8 mouse cellular contexts compared by ENCODE assay signal in genomic region chr6:113377172-113377495, GRCm38 (mm10). TPM values are rescaled to one million over a fixed set of nuclear protein-coding genes. Genes with fewer than 3 reads are reported as not detected.
DNase-seq lines count a peak whose midpoint lies in the region; ATAC-seq and TF ChIP-seq lines count a peak whose summit lies in the region.

No protein-coding gene starts in this region.

- in situ Hi-C loops in CH12.LX (cut with MboI; ENCODE audit: low pct_ligation_motif_present, low pct_unique_long_range_greater_than_20kb, low sequenced_read_pairs): no loop called here

- peak overlapping the region; percentile 95 for H3K27ac ChIP-seq in heart, embryonic 11.5 days (ENCODE audit: low read depth, low read length)
- peak overlapping the region; percentile 71; the same call in 1 of the 2 replicates for H3K27ac ChIP-seq in CH12.LX (ENCODE audit: insufficient read depth, low read depth)
- peak overlapping the region; percentile 93 for H3K27ac ChIP-seq in forebrain, embryonic 15.5 days (replicated peaks)
- H3K27ac ChIP-seq in liver, embryonic 14.5 days: peak overlapping the region; percentile 89

- no peaks in the 10 kb centered on the region for H3K9me3 ChIP-seq in heart, embryonic 11.5 days (replicated peaks; ENCODE audit: control insufficient read depth, low read length)
- no peaks in the 10 kb centered on the region for H3K9me3 ChIP-seq in CH12.LX (replicated peaks; ENCODE audit: low read length)
- no peaks in the 10 kb centered on the region for H3K9me3 ChIP-seq in forebrain, embryonic 15.5 days
- no peaks in the 10 kb centered on the region for H3K9me3 ChIP-seq in liver, embryonic 14.5 days (ENCODE audit: control insufficient read depth, low read length)

- peak; percentile 78 for TF ChIP-seq POLR2A in CH12.LX (IDR thresholded peaks at IDR 0.05; ENCODE audit: low read depth, low read length)

- H3K27me3 ChIP-seq in heart, embryonic 11.5 days (ENCODE audit: control insufficient read depth, insufficient read depth, low read length): no peaks in the 10 kb centered on the region
- H3K27me3 ChIP-seq in CH12.LX (replicated peaks): no peaks in the 10 kb centered on the region
- no peaks in the 10 kb centered on the region for H3K27me3 ChIP-seq in forebrain, embryonic 15.5 days
- no peaks in the 10 kb centered on the region for H3K27me3 ChIP-seq in liver, embryonic 14.5 days (ENCODE audit: control insufficient read depth, insufficient read depth, low read length)

- dilution Hi-C loops in CH12.LX (cut with MboI; ENCODE audit: extremely low pct_ligation_motif_present, extremely low pct_unique_long_range_greater_than_20kb, low sequenced_read_pairs): no loop called here

- no peak for TF ChIP-seq EP300 in CH12.LX (IDR thresholded peaks at IDR 0.05; ENCODE audit: low read length)
- TF ChIP-seq EP300 in liver, embryonic 14.5 days (IDR thresholded peaks at IDR 0.05; ENCODE audit: low read depth): no peak

- ATAC-seq in heart, embryonic 11.5 days (replicated peaks; ENCODE audit: insufficient number of reproducible peaks, low FRiP score, low TSS enrichment): no peak
- ATAC-seq in forebrain, embryonic 15.5 days (replicated peaks): no peak
- no peak for ATAC-seq in liver, embryonic 14.5 days (ENCODE audit: insufficient read depth)

- peak overlapping the region; percentile 99 for H3K4me3 ChIP-seq in heart, embryonic 11.5 days (ENCODE audit: low read depth, low read length)
- H3K4me3 ChIP-seq in CH12.LX (replicated peaks in 1 of 3; ENCODE audit: low read depth in 2 of 3, low read length in 2 of 3, poor library complexity in 1 of 3): peak overlapping the region; percentile 82 to 95 (median 86)
- peak overlapping the region; percentile 92 for H3K4me3 ChIP-seq in forebrain, embryonic 15.5 days
- peak overlapping the region; percentile 91 to 100 for H3K4me3 ChIP-seq in liver, embryonic 14.5 days (ENCODE audit: insufficient read depth in 1 of 2, low read depth in 2 of 2, low read length in 2 of 2)

- peak overlapping the region; percentile 96 for H3K9ac ChIP-seq in heart, embryonic 11.5 days (ENCODE audit: low read depth, low read length)
- peak overlapping the region; percentile 90 for H3K9ac ChIP-seq in CH12.LX (ENCODE audit: insufficient read depth, low read depth)
- H3K9ac ChIP-seq in forebrain, embryonic 15.5 days (replicated peaks): peak overlapping the region; percentile 91
- peak overlapping the region; percentile 99 for H3K9ac ChIP-seq in liver, embryonic 14.5 days (replicated peaks)

- H3K79me2 ChIP-seq in CH12.LX (replicated peaks; ENCODE audit: control insufficient read depth, extremely low read depth, insufficient read depth, poor library complexity, severe bottlenecking): peaks cover 41% of the 10 kb centered on the region

- DNase-seq in heart, adult 8-10 months (ENCODE audit: low spot score): no peak
- no peak for DNase-seq in CH12.LX (ENCODE audit: extremely low read depth)
- DNase-seq in liver, embryonic 14.5 days (ENCODE audit: low read depth in 3 of 3, low spot score in 3 of 3): no peak
- no peak for DNase-seq in B cell, adult 2 months
- no peak for DNase-seq in spleen, postnatal 4 days (ENCODE audit: low spot score in 2 of 2)
- no peak for DNase-seq in thymus, postnatal 25 days

- 9% methylated on average over 7 of the region's 7 CpGs for WGBS in heart, embryonic 11.5 days (ENCODE audit: insufficient replicate concordance)
- WGBS in forebrain, embryonic 15.5 days: 9% methylated on average over 7 of the region's 7 CpGs
- WGBS in liver, embryonic 14.5 days (ENCODE audit: insufficient replicate concordance): 4% methylated on average over 7 of the region's 7 CpGs

- no peak for TF ChIP-seq RAD21 in CH12.LX (IDR thresholded peaks at IDR 0.05; ENCODE audit: low read depth, low read length)

- peak overlapping the region; percentile 97 for H3K4me2 ChIP-seq in heart, embryonic 11.5 days
- H3K4me2 ChIP-seq in CH12.LX (ENCODE audit: insufficient read depth, low read depth, poor library complexity, severe bottlenecking): peak overlapping the region; percentile 70
- peak overlapping the region; percentile 92 for H3K4me2 ChIP-seq in forebrain, embryonic 15.5 days (replicated peaks)
- peak overlapping the region; percentile 98 for H3K4me2 ChIP-seq in liver, embryonic 14.5 days (ENCODE audit: low read depth)

- H3K4me1 ChIP-seq in heart, embryonic 11.5 days (ENCODE audit: control insufficient read depth, insufficient read depth, low read length): peaks cover 12% of the 10 kb centered on the region
- peaks cover 8 to 27% of the 10 kb centered on the region in 2 experiments; a peak in 3 of 4 replicates for H3K4me1 ChIP-seq in CH12.LX (ENCODE audit: control insufficient read depth in 1 of 2, insufficient read depth in 2 of 2)
- peaks cover 28% of the 10 kb centered on the region for H3K4me1 ChIP-seq in forebrain, embryonic 15.5 days
- peaks cover 33 to 34% of the 10 kb centered on the region in 2 experiments for H3K4me1 ChIP-seq in liver, embryonic 14.5 days (replicated peaks; ENCODE audit: control insufficient read depth in 2 of 2, insufficient read depth in 2 of 2, low read length in 1 of 2)

- peaks cover 12% of the 10 kb centered on the region for H3K36me3 ChIP-seq in heart, embryonic 11.5 days (ENCODE audit: control insufficient read depth, insufficient read depth, low read length)
- H3K36me3 ChIP-seq in CH12.LX (replicated peaks in 1 of 2; ENCODE audit: control insufficient read depth in 1 of 2, insufficient read depth in 1 of 2, low read length in 1 of 2): peaks cover 42 to 59% of the 10 kb centered on the region in 2 experiments
- peaks cover 54% of the 10 kb centered on the region for H3K36me3 ChIP-seq in forebrain, embryonic 15.5 days
- peaks cover 32% of the 10 kb centered on the region for H3K36me3 ChIP-seq in liver, embryonic 14.5 days (replicated peaks; ENCODE audit: control insufficient read depth, insufficient read depth, low read depth)

- no peak for TF ChIP-seq CTCF in CH12.LX (conservative IDR thresholded peaks at IDR 0.05 in 1 of 2, IDR thresholded peaks at IDR 0.05 in 1 of 2; ENCODE audit: low read depth in 2 of 2, low read length in 2 of 2)
- no peak for TF ChIP-seq CTCF in liver, embryonic 14.5 days (IDR thresholded peaks at IDR 0.05; ENCODE audit: low read depth)

TF ChIP-seq in CH12.LX, 34 proteins besides CTCF, POLR2A, EP300 and RAD21 (continues in another document):
- TF ChIP-seq CHD1 (IDR thresholded peaks at IDR 0.05; ENCODE audit: low read depth, low read length): no peak
- TF ChIP-seq HCFC1 (IDR thresholded peaks at IDR 0.05; ENCODE audit: low read depth, low read length): no peak
- no peak for TF ChIP-seq CHD2 (IDR thresholded peaks at IDR 0.05; ENCODE audit: low read length)
- TF ChIP-seq IRF4 (IDR thresholded peaks at IDR 0.05; ENCODE audit: low read depth, low read length): no peak; the same call in 1 of the 2 replicates

RNA-seq across cellular contexts. Expression of gene Tada3, which starts 0.5 kb away (rescaled TPM):
- polyA plus RNA-seq in heart, embryonic 11.5 days (2014; fragmentation: Nextera tagmentation; extraction: Ambion mirVana): 43.3 and 44.8 TPM in 2 replicates
- total RNA-seq in heart, adult 8-10 months (2022): 10 to 100 TPM; 20.7 to 23.8 (median 23.2) TPM
- total RNA-seq in CH12.LX (2012; rRNA removed) (14.6 and 19.4 TPM in 2 replicates), CH12.LX (2014; rRNA removed) (7.2 and 7.6 TPM in 2 replicates)
- 24.8 and 28.2 TPM in 2 replicates for polyA plus RNA-seq in CH12.LX (2012; ENCODE audit: insufficient read length, low read depth)
- polyA plus RNA-seq in forebrain, embryonic 15.5 days (2015; fragmentation: Nextera tagmentation; extraction: Ambion mirVana): 79.4 and 82.2 TPM in 2 replicates
- polyA plus RNA-seq in liver, embryonic 14.5 days (2012; rRNA removed): 10.3 and 15.1 TPM in 2 replicates
- polyA plus RNA-seq in liver, embryonic 14.5 days (2014; fragmentation: Nextera tagmentation; extraction: Ambion mirVana): 15.6 and 18.7 TPM in 2 replicates

RNA-seq across cellular contexts. Expression of gene Arpc4, which starts 0.8 kb away (rescaled TPM):
- polyA plus RNA-seq in heart, embryonic 11.5 days (2014; fragmentation: Nextera tagmentation; extraction: Ambion mirVana): 166 and 179 TPM in 2 replicates
- 10 to 100 TPM; 58.5 to 72.8 (median 62.0) TPM for total RNA-seq in heart, adult 8-10 months (2022)
- total RNA-seq in CH12.LX (2012; rRNA removed) (150 and 190 TPM in 2 replicates), CH12.LX (2014; rRNA removed) (202 and 234 TPM in 2 replicates)
- polyA plus RNA-seq in CH12.LX (2012; ENCODE audit: insufficient read length, low read depth): 314 and 345 TPM in 2 replicates
- polyA plus RNA-seq in forebrain, embryonic 15.5 days (2015; fragmentation: Nextera tagmentation; extraction: Ambion mirVana): 390 and 428 TPM in 2 replicates
- polyA plus RNA-seq in liver, embryonic 14.5 days (2012; rRNA removed): 37.2 and 43.7 TPM in 2 replicates
- polyA plus RNA-seq in liver, embryonic 14.5 days (2014; fragmentation: Nextera tagmentation; extraction: Ambion mirVana): 102 and 103 TPM in 2 replicates

RNA-seq across cellular contexts. Expression of gene Ttll3, which starts 11.9 kb away (rescaled TPM):
- polyA plus RNA-seq in heart, embryonic 11.5 days (2014; fragmentation: Nextera tagmentation; extraction: Ambion mirVana): 1.5 and 2.6 TPM in 2 replicates
- total RNA-seq in heart, adult 8-10 months (2022): 1 to 10 TPM in 1 of 4 experiments, under 1 TPM in 3; 0.44 to 1.0 (median 0.76) TPM
- total RNA-seq in CH12.LX (2012; rRNA removed) (5.1 and 5.3 TPM in 2 replicates), CH12.LX (2014; rRNA removed) (0.87 and 1.8 TPM in 2 replicates)
- polyA plus RNA-seq in CH12.LX (2012; ENCODE audit: insufficient read length, low read depth): 4.4 and 5.1 TPM in 2 replicates
- 7.6 and 8.1 TPM in 2 replicates for polyA plus RNA-seq in forebrain, embryonic 15.5 days (2015; fragmentation: Nextera tagmentation; extraction: Ambion mirVana)
- polyA plus RNA-seq in liver, embryonic 14.5 days (2012; rRNA removed): 1.6 and 2.3 TPM in 2 replicates
- 0.41 and 0.44 TPM in 2 replicates for polyA plus RNA-seq in liver, embryonic 14.5 days (2014; fragmentation: Nextera tagmentation; extraction: Ambion mirVana)

RNA-seq across cellular contexts. Expression of gene Camk1, which starts 33.4 kb away (rescaled TPM):
- polyA plus RNA-seq in heart, embryonic 11.5 days (2014; fragmentation: Nextera tagmentation; extraction: Ambion mirVana): 106 and 109 TPM in 2 replicates
- total RNA-seq in heart, adult 8-10 months (2022): 10 to 100 TPM; 60.0 to 79.3 (median 71.7) TPM
- total RNA-seq in CH12.LX (2012; rRNA removed): 4.1 and 5.3 TPM in 2 replicates
- 0.20 and 0.36 TPM in 2 replicates for total RNA-seq in CH12.LX (2014; rRNA removed)
- 0.97 and 1.4 TPM in 2 replicates for polyA plus RNA-seq in CH12.LX (2012; ENCODE audit: insufficient read length, low read depth)
- polyA plus RNA-seq in forebrain, embryonic 15.5 days (2015; fragmentation: Nextera tagmentation; extraction: Ambion mirVana): 79.0 and 88.0 TPM in 2 replicates
- 6.9 and 9.0 TPM in 2 replicates for polyA plus RNA-seq in liver, embryonic 14.5 days (2012; rRNA removed)
- polyA plus RNA-seq in liver, embryonic 14.5 days (2014; fragmentation: Nextera tagmentation; extraction: Ambion mirVana): 16.3 and 19.7 TPM in 2 replicates

RNA-seq across cellular contexts. Expression of gene Rpusd3, which starts 42.0 kb away (rescaled TPM):
- 15.9 and 21.2 TPM in 2 replicates for polyA plus RNA-seq in heart, embryonic 11.5 days (2014; fragmentation: Nextera tagmentation; extraction: Ambion mirVana)
- 10 to 100 TPM in 3 of 4 experiments, 1 to 10 TPM in 1; 8.2 to 11.7 (median 11.2) TPM for total RNA-seq in heart, adult 8-10 months (2022)
- total RNA-seq in CH12.LX (2012; rRNA removed) (26.3 and 28.6 TPM in 2 replicates), CH12.LX (2014; rRNA removed) (18.8 and 22.1 TPM in 2 replicates)
- polyA plus RNA-seq in CH12.LX (2012; ENCODE audit: insufficient read length, low read depth): 18.5 and 26.5 TPM in 2 replicates
- polyA plus RNA-seq in forebrain, embryonic 15.5 days (2015; fragmentation: Nextera tagmentation; extraction: Ambion mirVana): 14.8 and 23.3 TPM in 2 replicates
- polyA plus RNA-seq in liver, embryonic 14.5 days (2012; rRNA removed): 8.1 and 12.8 TPM in 2 replicates
- 8.6 and 11.0 TPM in 2 replicates for polyA plus RNA-seq in liver, embryonic 14.5 days (2014; fragmentation: Nextera tagmentation; extraction: Ambion mirVana)
